Mouse (Mus musculus) small intestine, adult 2 months (tissue): ENCODE data around the gene Thsd7a.

Experiments
- CTCF ChIP-seq: fragments of 200-500 bp; IDR thresholded peaks from 2 replicates; pipeline ENCODE4 v1.5.1; 2012; ENCODE audit warnings: low read depth, mild to moderate bottlenecking, control low read depth, inconsistent platforms, low read length, moderate library complexity, mixed read lengths; ENCODE audit not compliant: insufficient replicate concordance, insufficient read length; ENCODE audit errors: extremely low read depth
- POLR2A ChIP-seq: fragments of 200-500 bp; IDR thresholded peaks from 2 replicates; pipeline ENCODE4 v1.6.1; 2012; ENCODE audit warnings: low read depth, mild to moderate bottlenecking, control low read depth, inconsistent platforms, low read length, moderate library complexity

DNA sequence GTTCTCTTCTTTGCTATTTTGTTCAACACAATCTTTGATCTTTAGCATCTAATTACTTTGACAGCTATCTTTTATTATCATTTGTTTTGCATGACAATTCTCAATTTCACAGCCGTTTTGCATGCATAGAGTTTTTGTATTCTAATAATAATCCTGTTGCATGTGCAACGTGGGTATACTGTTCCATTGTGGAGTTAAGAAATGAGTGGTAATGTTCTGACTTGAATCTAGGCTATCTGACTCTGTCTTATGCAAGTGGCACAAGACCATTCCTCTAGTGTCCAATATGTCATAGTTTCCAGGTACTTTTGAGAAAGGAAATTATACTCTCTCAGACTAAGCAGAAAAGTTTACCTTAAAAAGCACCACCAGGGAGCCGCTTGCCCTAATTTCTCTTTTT, 206.7 kb downstream of the Thsd7a start:
- no peak for TF ChIP-seq POLR2A
- TF ChIP-seq CTCF, result no peak
